Mouse (Mus musculus) liver, postnatal 0 days (tissue): ENCODE data around the gene Ccdc84. TPM values are rescaled to one million over a fixed set of nuclear protein-coding genes. Genes with fewer than 3 reads are reported as not detected.

Experiments
- ATAC-seq: fragments of 200-750 bp; cut with Nextera tagmentation; 2 replicates; pipeline ENCODE4 v1.8.0; 2017; ENCODE audit warnings: mild to moderate bottlenecking, moderate library complexity
- DNase-seq: peaks from one replicate; pipeline ENCODE4 v3.0.0-alpha.2; 2016
- H3K27ac ChIP-seq: fragments of 300-500 bp; sonication (generic); 2 replicates; pipeline ENCODE4 v1.5.1; 2014; ENCODE audit warnings: antibody characterized with exemption, moderate library complexity, mild to moderate bottlenecking, low read depth
- H3K27me3 ChIP-seq: fragments of 300-500 bp; sonication (generic); 2 replicates; pipeline ENCODE4 v1.6.1; 2014; ENCODE audit warnings: low read length, control low read depth, mixed read lengths; ENCODE audit not compliant: insufficient read depth
- H3K36me3 ChIP-seq: fragments of 300-500 bp; sonication (generic); replicated peaks from 2 replicates; pipeline ENCODE4 v1.6.1; 2014; ENCODE audit warnings: mild to moderate bottlenecking, control low read depth, low read length, moderate library complexity, mixed read lengths; ENCODE audit not compliant: insufficient read depth
- H3K4me1 ChIP-seq: fragments of 300-500 bp; sonication (generic); 2 replicates; pipeline ENCODE4 v1.6.1; 2014; ENCODE audit warnings: antibody characterized with exemption, mild to moderate bottlenecking, control low read depth; ENCODE audit not compliant: insufficient read depth
- H3K4me2 ChIP-seq: fragments of 300-500 bp; sonication (generic); 2 replicates; pipeline ENCODE4 v1.6.1; 2014; ENCODE audit warnings: low read depth, mild to moderate bottlenecking, low read length, moderate library complexity, mixed read lengths
- H3K4me3 ChIP-seq: fragments of 300-500 bp; sonication (generic); 2 replicates; pipeline ENCODE4 v1.5.1; 2014; ENCODE audit warnings: low read depth, low read length
- H3K9ac ChIP-seq: fragments of 300-500 bp; sonication (generic); replicated peaks from 2 replicates; pipeline ENCODE4 v1.6.1; 2014; ENCODE audit warnings: mild to moderate bottlenecking, moderate library complexity
- H3K9me3 ChIP-seq: fragments of 300-500 bp; sonication (generic); 2 replicates; pipeline ENCODE4 v1.6.1; 2016; ENCODE audit warnings: mild to moderate bottlenecking, control low read depth, low read length, mixed read lengths
- CTCF ChIP-seq: sonication (generic); IDR thresholded peaks from 2 replicates; pipeline ENCODE4 v1.5.1; 2016; ENCODE audit warnings: antibody characterized with exemption, low read depth
- EP300 ChIP-seq: IDR thresholded peaks from 2 replicates; pipeline ENCODE4 v1.6.1; 2016; ENCODE audit warnings: antibody characterized with exemption, low read depth, mild to moderate bottlenecking
- WGBS: fragments of 180-500 bp; shearing (Covaris S2); extraction: QIAGEN DNeasy Blood & Tissue Kit; methylation state at CpG from one replicate; pipeline ENCODE4 v1.1.7; 2014; ENCODE audit not compliant: insufficient replicate concordance; 5-methylcytosine and 5-hydroxymethylcytosine counted together
- polyA plus RNA-seq: library from polyadenylated mRNA; unstranded; fragments of >200 nt; fragmentation: Nextera tagmentation; extraction: Ambion mirVana; gene quantifications from 2 replicates; pipeline ENCODE4 v1.2.1, GENCODE M21; 2015

Ccdc84 gene
- 11.8 and 12.5 TPM in 2 replicates for polyA plus RNA-seq

DNA sequence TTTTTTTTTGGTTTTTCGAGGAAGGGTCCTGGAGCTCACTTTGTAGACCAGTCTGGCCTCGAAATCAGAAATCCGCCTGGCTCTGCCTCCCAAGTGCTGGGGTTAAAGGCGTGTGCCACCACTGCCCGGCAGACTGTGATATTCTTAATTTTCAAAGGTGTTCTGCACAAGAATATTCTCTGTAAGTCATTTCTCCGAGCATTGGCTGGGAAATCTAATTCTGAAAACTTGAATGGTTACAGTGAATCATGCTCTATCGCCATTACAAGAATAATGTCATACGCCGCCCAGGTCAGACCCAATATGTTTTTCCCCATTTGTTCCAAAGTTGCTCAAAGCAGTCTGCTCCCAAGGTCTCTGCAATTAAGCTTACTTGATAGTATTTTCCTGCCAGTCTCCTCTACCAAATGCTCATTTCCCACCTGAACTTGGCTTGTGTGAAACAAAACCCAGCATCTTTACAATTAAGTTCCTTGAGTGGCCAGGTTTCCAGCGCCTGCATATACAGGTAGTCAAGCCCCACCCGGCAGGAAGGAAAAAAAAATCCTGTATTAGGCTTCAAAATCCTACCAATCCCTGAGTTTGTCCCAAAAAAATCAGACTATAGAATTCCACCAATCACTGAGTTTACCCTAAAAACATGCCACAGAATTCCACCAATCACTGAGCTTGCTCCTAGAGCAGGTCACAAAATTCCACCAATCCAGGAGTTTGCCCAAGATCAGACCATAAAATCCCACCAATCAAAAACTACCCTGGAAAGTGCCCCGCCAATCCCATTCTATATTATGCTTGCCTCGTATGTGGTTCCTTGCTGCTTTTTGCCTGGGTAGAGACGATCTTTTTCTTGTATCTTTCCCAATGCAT, at the start of gene Ccdc84:
Ccdc84 (minus strand) TSS at position 51 of the 867 bp plus-strand sequence.
- peaks cover 10% of the 10 kb centered on the region for H3K4me1 ChIP-seq

GRCm38 (mm10) chr9:44461950-44462349, 43.6 kb upstream of the Ccdc84 start:
- H3K27ac ChIP-seq: no peak overlapping the region

More for the DNA sequence above, at the start of gene Ccdc84:
- Histone ChIP-seq H3K9me3 (no peaks in the 10 kb centered on the region), H3K27ac (peak within 1 kb of the TSS; percentile 75), H3K4me3 (peak within 1 kb of the TSS; percentile 72), H3K9ac (peak within 1 kb of the TSS; percentile 80), H3K27me3 (no peaks in the 10 kb centered on the region), H3K36me3 (peaks cover 16% of the 10 kb centered on the region; the same call in 1 of the 2 replicates), H3K4me2 (peak within 1 kb of the TSS; percentile 95)
- no peak for TF ChIP-seq EP300
- TF ChIP-seq CTCF: no peak
- ATAC-seq: no peak
- 69% methylated on average over 14 of the region's 14 CpGs for WGBS
- no peak for DNase-seq

GRCm38 (mm10) chr9:44457035-44457742, 38.8 kb upstream of the Ccdc84 start:
- no peaks in the 10 kb centered on the region for H3K9me3 ChIP-seq
- no peak overlapping the region for H3K27ac ChIP-seq
- H3K27me3 ChIP-seq: peaks cover 17% of the 10 kb centered on the region; the same call in 1 of the 2 replicates
- H3K4me2 ChIP-seq: no peak overlapping the region
- 27% methylated on average over 11 of the region's 11 CpGs for WGBS
- no peak overlapping the region for H3K9ac ChIP-seq
- no peaks in the 10 kb centered on the region for H3K36me3 ChIP-seq
- ATAC-seq: no peak
- DNase-seq: no peak
- no peak overlapping the region for H3K4me3 ChIP-seq
- H3K4me1 ChIP-seq: no peaks in the 10 kb centered on the region
- TF ChIP-seq EP300 (no peak), CTCF (no peak)

More at GRCm38 (mm10) chr9:44461950-44462349, 43.6 kb upstream of the Ccdc84 start:
- no peaks in the 10 kb centered on the region for H3K9me3 ChIP-seq
- H3K9ac ChIP-seq: no peak overlapping the region
- peaks cover 7% of the 10 kb centered on the region; the same call in 1 of the 2 replicates for H3K27me3 ChIP-seq
- ATAC-seq (0 out of 2 replicates have a peak, but pooled peaks have one; percentile 33), DNase-seq (peak; percentile 28)
- WGBS: 48% methylated on average over 5 of the region's 5 CpGs
- TF ChIP-seq EP300 (no peak), CTCF (no peak)
- H3K4me2 ChIP-seq: no peak overlapping the region
- no peak overlapping the region for H3K4me3 ChIP-seq
- no peaks in the 10 kb centered on the region for H3K4me1 ChIP-seq
- no peaks in the 10 kb centered on the region for H3K36me3 ChIP-seq

DNA sequence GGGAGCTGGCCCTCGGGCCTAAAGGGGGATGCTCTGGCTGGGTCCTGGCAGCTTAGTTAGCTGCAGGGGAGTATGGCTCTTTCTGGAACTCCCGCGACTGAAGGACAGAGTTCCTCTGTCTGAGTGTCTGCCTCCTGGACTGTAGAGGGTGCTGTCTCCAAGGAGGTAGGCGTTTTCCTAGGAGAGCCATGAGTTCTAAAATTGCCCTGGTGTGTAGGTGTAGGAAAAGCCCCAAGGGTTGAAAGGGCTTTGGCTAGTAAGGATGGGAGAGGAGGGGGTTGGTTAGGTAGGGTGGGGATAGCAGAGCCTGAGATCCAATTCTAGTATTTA, 36.5 kb upstream of the Ccdc84 start, which contains the start of gene Upk2:
Upk2 (minus strand) TSS at position 86 of the 330 bp plus-strand sequence.
- Histone ChIP-seq H3K4me3 (no peak within 1 kb of the TSS), H3K4me2 (no peak within 1 kb of the TSS)

GRCm38 (mm10) chr9:44454132-44454890, 35.9 kb upstream of the Ccdc84 start:
- peak; percentile 71 for ATAC-seq
- Histone ChIP-seq H3K9me3 (no peaks in the 10 kb centered on the region), H3K4me1 (no peaks in the 10 kb centered on the region), H3K9ac (no peak overlapping the region), H3K4me3 (no peak overlapping the region), H3K4me2 (no peak overlapping the region), H3K27ac (no peak overlapping the region), H3K27me3 (peaks cover 17% of the 10 kb centered on the region; the same call in 1 of the 2 replicates), H3K36me3 (no peaks in the 10 kb centered on the region)
- 18% methylated on average over 14 of the region's 14 CpGs for WGBS
- DNase-seq: peak; percentile 87
- TF ChIP-seq CTCF: peak; percentile 92
- TF ChIP-seq EP300: no peak

More for the DNA sequence above, 36.5 kb upstream of the Ccdc84 start, which contains the start of gene Upk2:
- DNase-seq (no peak), ATAC-seq (no peak)
- no peak for TF ChIP-seq EP300
- TF ChIP-seq CTCF: peak; percentile 37; the same call in 1 of the 2 replicates
- Histone ChIP-seq H3K36me3 (no peaks in the 10 kb centered on the region), H3K9ac (no peak within 1 kb of the TSS), H3K27me3 (peaks cover 17% of the 10 kb centered on the region; the same call in 1 of the 2 replicates), H3K9me3 (no peaks in the 10 kb centered on the region), H3K27ac (no peak within 1 kb of the TSS), H3K4me1 (no peaks in the 10 kb centered on the region)
- 51% methylated on average over 4 of the region's 4 CpGs for WGBS
